Mouse (Mus musculus) mature B cell (primary cell): ENCODE data around the gene Rev1.

Experiments
- in situ Hi-C: fragments of 300-500 bp; cut with MboI; formaldehyde crosslinking; loops from 2 replicates; pipeline ENCODE4 v1.14.3; 2019

Rev1 gene

DNA sequence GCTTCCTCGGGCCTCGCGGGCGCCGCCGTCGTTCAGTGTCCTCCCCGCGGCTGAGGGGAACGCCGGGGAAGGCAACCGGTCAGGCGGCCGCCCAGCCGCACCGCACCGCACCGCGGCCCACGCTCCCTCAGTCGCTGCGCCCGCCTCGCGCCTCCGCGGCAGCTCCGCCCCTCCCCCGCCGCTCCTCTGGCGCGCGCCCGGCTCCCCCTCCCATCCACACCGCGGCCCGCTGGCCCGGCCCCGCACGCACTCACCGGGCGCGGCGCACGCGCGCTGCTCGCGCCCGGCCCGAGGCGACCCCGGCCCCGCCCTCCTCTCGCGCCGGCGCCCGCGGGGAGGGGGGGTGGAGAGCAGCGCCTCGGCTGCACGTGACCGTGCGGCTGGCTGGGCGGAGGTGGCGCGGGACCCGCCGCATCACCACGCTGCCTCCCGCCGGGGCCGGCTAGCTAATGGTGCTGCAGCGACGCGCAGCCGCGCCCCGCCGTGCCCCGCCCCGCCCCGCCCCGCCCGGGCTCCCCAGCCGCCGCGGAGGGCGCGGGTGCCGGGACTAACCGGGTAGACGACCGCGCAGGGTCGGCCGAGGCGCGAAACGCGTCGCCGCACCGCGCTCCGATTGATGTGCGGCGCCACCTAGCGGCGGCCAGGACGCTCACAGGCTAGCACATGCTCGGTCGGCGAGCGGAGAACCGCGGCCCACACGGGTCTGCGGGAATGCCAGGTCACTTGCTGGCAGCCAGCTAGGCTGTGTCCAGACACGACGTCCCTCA, at the start of gene Rev1:
Gene Rev1 (minus strand): TSS at position 301 of the 767 bp plus-strand sequence.
- in situ Hi-C loops = no loop called here

DNA sequence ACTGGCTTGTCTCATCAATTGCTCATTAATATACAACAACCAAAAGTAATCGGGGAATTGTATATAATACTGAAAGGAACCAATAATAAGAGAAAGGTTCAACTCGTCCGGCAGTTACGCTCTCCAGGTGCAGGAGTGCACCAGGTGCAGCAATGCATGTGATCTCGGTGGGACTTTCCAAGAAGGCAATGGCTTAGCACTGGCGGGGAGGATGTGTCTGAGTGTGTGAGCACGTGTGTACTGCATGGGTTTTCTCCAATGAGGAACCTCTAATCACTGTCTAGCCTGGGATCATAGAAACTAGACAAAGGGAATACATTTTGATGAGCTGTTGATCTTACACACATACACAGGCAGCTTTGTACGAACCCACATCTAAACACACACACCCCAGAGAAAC, 49.3 kb upstream of the Rev1 start:
- in situ Hi-C loops = no loop called here

DNA sequence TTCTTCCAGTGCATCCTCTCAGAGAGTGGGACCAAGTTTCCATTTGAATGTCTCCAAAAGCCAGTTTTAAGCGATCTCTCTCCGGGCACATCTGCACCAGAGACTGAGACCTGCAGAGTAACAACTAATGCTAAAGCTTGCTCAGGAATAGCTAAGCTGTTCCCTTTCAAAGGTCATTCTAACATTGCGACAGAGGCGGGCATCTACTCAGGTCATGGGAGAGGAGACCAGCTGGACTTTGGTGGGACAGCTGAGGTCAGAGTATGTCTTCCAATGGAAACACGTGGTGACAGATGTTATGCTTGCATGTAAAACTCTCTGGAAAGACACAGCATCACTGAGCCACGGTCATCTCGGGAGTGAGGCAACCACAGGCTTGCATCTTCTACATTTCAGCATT, 46.5 kb upstream of the Rev1 start:
- in situ Hi-C loops = no loop called here

DNA sequence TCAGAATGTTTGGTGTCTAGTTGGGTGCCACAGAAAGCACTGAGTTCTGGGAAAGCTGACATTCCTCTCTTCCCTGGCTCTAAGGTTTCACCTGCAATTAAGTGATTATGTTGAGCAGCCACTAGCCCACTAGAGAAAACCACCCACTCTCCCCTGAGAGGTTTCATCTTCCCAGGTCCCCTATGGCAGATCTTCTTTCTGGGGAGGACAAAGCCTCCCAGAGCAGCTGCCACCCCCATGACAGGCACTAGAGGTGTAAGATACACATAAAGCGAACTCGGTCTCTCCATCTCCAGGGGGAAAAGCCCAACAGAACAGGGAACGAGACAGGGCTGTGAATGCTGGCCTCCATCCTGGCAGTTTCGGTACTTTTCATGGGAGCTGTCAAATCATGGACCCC, 42.3 kb upstream of the Rev1 start:
- in situ Hi-C loops = no loop called here

DNA sequence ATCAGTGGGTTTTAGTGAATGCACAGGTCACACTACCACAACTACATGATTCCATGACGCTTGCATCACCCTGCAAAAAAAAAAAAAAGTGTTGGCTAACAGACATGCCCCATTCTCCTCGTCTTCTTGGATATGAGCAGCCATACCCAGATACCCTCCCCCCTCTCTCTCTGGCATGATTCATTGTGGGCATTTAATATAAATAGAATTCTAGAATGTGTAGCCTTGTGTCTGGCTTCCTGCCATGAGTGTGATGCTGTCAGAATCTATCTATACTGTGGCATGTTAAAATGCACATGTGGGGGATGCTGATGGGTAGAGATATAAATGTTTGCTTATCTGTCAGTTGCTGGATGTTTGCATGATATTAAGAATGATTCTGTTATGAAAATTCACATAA, 36.1 kb upstream of the Rev1 start:
- in situ Hi-C loops = no loop called here

DNA sequence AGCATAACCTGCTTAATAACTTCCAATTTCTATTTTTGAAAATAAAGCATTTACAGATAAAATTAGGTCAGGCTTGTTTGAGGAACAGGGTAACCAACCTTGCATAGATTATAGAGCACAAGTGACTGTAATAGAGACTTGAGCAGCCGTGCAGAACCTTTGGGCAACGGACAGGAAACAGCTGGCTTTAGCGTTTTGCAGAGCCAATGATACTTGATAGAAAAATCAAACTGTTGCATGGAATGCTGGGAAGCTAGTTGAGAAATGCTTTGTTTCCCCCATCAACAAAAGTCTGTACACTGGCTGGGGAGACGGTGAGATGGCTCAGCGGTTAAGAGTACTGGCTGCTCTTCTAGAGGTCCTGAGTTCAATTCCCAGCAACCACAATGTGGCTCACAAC, 20.5 kb upstream of the Rev1 start:
- in situ Hi-C loops = no loop called here

DNA sequence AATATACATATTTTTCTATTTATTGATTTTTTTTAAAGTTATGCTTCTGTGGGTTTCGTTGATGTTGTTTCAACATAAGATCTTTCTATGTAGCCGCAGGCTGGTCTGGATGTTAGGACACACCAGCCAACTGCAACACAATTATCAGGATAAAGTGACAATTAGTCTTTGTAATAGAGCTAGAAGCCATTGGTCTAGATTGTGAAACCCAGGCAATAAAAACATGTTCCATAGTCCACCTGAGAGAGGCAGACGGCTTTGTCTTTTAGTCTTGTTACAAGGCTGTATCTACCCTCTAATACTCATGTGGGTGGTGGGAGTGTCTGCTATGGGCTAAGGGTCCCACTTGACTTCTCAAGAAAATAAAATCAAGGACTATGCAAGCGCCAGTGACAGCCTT, 16.4 kb upstream of the Rev1 start:
- in situ Hi-C loops = no loop called here

DNA sequence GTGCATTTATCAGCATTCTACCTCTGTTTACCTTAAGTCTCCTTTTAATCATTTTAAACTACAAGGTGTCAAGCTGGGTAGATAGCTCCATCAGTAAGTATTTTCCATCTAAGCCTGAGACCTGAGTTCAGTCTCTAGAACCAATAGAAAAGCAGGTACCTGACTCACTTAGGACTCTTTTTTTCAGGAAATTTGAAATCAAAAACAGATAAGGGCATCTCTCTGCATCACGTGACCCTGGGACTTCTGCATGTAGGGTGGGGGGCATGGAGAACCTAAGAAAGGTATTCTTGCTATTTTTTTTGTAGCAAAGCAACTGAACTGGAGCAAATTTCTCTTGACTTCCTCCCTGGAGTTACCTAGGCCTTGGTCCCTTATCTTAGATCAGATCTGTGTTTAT, 11.8 kb upstream of the Rev1 start:
- in situ Hi-C loops = no loop called here

DNA sequence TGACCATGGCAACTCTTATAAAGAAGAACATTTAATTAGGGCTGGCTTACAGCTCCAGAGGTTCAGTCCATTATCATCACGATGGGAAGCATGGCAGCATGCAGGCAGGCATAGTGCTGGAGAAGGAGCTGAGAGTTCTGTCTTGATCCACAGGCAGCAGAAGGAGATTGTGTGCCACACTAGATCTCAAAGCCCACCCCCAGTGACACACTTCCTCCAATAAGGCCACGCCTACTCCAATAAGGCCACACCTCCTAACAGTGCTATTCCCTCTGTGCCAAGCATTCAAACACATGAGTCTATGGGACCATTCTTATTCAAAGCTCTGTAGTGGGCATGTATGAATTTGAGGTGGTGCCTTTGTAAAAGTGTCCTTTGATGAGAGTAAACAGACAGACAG, 11.3 kb upstream of the Rev1 start:
- in situ Hi-C loops = no loop called here

DNA sequence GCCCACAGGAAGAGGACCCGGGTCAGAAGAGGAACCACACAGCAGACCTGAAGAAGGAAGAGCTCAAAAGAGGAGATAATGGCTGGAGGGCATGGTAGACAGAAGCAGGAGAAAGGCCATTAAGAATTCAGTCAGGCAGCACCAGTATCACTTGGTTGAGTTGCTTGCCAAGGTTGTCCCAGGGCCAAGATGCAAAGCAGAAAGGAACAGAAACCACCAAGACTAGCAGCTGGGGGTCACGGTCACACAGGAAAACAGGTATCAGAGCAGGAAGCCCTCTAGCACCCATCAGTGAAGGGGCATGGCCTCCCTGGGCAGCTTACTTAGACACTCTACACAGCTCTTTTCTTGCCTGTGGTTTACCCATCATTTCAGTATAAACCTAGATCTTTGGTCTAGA, 9.8 kb upstream of the Rev1 start:
- in situ Hi-C loops = no loop called here

DNA sequence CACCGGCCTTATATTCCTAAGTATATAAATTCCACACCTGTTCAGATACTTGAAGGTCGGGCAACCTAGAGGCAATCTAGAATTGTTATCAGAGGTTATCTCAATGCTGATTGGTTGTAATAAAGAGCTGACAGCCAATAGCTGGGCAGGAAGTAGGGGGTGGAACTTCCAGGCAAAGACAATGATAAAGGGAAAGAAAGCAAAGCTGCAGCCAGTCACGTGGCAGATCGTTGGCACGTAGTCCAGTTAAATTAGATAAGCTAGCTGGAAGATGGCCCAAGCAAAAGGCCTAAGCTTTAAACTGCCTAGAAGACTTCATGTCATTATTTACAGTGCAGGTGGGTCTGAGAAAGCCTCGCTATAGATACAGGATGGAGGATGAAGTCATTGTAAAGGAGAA, 3.3 kb upstream of the Rev1 start:
- in situ Hi-C loops = no loop called here

DNA sequence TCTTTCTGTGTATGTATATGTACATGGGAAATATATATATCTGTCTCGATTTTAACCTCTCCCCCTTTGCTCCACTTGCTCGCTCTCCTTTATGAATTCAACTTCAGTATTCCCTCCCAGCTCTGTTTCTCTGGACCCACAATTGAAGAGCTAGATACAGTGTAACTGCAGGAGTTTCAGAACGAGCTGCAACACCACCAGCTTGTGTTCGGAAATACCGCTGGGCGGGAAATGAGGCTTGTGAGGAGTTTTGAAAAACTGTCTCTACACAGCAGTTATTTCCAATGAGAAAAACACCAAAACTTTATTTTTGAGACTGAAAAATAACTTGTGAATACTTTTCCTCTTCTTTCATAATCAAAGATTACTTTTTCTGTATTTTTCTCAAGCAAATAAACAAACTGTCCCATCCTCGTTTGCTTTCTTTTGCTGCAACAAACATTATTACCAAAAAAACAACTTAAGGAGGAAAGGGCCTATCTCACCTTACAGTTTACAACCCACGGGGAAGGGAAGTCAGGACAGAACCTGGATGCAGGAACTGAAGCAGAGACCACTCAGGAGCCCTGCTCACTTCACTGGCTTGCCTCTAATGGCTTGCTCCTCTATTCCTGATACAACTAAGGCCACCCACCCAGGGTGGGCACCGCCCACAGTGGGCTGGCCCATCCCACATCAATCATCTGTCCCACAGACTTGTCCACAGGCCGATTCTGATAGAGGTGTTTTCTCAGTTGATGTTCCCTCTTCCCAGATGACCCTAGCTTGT, 1.3 kb upstream of the Rev1 start:
- in situ Hi-C loops = no loop called here

DNA sequence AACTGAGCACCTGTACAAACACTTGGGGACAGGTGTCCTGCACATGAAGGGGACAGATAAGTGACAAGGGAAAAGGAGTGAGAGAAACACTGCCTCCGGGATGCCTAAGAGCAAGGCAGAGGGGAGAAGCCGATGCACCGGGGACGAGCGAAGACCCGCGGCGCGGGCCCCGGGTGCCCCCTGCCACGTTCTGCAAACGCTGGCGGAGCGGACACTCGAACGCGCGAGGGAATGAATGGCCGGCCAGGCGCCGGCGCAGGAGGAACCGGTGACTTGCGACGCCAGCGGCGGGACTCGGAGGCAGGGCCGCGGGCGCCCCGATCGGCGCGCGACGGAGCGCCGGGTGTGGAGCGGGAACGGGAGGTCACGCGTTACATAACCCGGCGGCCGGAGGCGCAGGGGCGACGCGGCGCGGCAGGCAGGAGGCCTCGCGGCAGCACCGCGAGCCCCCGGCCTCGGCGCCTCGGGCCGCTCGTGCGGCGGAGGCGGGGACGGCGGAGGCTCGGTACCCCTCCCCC, 623 bp downstream of the Rev1 start:
- in situ Hi-C loops = no loop called here

DNA sequence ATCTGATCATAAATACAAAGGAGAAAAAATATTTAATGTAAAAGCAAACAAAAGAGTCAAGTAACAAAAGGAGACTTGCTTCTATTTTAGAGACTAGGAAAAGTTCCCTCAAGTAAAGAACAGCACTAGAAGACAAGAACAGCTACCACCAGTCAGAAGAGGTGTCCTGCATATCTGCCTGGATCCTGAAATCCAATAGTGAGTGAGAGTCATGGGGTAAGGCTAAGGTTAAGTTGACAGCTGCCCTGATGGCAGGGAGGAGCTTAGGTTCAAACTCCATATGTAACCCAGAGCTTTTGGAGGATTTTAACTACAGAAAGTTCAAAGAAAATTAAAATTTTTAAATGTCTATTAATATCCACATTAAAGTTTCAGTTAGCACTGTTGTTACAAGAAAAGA, 2.6 kb downstream of the Rev1 start:
- in situ Hi-C loops = no loop called here

DNA sequence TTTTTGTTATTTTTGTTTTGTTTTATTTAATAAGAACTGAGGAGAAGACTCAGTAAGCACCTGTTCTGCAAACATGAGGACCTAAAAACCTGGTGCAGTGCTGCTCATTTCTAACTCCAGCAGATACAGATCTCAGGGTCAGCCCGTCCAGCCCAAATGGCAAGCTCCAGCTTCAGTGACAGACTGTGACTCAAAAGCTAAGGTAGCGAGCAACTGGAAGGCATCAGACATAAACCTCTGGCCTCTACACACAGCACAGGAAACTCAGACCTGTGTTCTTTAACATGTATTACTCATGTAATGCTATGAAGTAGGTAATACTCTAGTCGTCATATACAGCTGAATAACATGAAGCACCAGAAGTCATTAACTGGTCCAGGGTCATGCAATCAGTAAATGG, 3.2 kb downstream of the Rev1 start:
- in situ Hi-C loops = no loop called here

DNA sequence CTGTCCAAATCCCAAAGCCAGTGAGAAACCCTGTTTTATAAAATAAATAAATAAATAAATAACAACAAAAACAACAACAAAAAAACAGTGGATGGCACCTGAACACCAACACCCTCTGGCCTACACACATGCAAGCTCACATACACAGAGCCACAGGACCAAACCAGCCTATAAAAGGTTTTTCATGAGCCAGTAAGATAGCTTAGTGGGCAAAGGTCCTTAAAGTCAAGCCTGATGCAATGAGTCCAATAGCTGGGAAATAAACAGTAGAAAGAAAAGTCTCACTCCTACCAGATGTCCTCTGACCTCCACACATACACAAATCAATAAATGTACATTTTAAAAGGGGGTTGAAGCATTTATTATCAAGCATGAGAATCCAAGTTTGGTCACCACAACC, 5.3 kb downstream of the Rev1 start:
- in situ Hi-C loops = no loop called here

DNA sequence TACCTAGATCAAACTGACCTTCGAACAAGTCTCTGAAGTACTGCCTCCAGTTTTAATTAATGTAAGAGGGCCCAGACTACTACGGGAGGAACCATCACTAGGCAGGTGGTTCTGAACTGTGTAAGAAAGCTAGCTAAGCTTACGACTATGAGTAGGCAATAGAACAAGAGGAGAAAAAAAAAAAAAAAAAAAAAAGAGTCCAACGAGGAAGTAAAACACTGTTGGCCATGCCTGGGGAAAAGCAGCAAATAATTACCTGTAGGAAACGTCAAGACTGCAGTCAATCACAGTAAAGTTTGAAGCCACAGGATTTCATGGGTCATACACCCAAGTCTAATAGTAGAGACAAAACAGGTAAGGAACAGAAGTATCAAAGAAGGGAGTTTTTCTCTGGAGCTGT, 8.7 kb downstream of the Rev1 start:
- in situ Hi-C loops = no loop called here

DNA sequence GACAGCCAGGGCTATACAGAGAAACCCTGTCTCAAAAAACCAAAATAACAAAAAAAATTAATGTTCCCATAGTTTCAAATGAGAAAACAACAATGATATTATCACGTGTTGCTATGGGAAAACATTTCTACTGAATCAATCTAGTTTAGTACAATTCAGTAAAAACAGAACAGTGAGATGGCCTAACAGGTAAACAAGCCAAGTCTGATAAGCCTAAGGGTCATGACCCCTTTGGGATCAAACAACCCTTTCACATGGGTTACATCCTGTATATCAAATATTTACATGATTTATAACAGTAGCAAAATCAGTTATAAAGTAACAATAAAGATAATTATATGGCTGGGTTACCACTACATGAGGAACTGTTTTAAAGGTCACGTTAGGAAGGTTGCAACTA, 11.0 kb downstream of the Rev1 start:
- in situ Hi-C loops = no loop called here

DNA sequence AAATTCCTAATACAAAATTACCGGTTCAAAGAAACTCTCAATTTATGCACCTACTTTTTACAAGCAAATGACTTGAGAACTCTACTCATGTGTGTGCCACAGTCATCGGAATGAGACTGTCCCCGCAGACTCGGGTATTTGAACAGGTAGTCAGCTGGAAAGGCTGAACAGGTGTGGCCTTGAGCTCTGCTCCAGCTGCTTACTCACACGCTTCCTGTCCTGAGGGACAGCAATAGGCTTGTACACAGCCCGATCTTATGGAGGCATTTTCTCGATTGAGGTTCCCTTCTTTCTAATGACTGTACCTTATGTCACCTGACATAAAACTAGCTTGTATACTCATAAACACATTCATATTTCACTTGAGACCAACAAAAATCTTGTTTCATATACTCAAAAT, 19.8 kb downstream of the Rev1 start:
- in situ Hi-C loops = no loop called here

DNA sequence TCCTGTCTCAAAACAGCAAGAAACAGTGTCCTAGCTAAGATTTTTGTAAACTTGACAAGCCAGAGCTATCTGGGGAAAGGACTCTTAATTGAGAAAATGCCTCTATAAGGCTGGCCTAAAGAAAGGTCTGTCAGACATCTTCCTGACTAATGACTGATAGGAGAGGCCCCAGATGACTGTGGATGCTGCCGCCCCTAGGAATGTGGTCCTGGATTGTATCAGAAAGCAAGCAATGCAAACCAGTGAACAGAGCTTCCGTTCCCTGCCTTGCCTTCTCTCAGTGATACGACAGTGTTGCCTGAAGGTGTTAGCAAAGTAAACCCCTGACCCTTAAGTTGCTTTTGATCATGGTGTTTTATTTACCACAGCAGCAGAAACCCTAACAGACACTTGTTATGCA, 25.8 kb downstream of the Rev1 start:
- in situ Hi-C loops = no loop called here

DNA sequence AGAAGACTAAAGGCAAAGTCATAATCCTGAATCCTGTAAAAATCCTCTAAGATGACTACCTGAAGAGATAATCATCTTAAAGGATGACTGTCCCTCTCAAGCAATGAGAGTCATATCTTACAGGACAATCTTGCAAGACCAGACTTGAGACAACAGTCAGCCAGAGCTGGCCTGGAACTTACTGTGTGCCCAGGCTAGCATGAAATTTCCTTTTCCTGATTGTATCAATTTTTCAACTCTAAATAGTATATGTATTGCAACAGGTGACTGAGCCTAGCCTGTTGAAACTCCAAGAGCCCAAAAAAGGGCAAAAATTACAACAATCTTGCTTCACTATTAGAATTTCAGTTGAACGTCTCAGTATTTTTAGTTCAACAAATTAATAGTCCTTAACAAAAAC, 26.4 kb downstream of the Rev1 start:
- in situ Hi-C loops = no loop called here

DNA sequence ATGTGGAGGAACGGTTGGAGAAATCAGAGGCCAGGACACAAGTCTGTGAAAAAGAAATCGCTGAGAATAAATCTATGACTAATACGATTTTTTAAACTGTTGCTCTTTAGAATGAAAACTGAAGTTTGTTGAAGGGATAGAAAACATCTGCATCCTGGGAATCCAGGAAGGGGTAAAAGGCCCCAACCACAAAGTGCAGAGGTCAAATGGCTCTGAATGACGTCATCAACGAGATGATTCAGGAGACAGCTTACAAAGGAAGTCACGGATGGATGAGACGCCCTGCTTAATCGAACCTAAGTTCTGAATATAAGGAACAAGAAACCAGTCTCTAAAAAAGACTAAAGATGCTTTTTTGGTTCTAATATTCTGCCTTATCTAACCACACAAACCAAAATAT, 48.3 kb downstream of the Rev1 start:
- in situ Hi-C loops = no loop called here

DNA sequence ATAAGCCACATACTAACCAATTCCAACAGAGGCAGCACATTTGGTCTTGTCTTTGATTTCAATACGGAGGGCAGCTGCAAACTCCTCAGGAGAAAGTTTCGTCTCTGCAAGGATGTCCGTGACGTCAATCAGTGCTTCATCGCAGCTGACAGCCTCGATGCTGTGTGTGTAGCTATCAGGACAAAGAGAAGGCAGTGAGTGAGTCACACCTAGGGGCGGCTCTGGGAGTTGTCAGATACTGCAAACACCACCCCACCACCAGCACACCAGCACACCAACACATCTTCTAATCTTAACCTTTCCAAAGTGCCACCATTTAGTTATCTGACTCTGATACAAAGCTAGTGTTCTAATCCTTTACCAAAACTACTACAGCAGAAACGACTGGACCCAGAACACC, 58.3 kb downstream of the Rev1 start:
- in situ Hi-C loops = no loop called here

DNA sequence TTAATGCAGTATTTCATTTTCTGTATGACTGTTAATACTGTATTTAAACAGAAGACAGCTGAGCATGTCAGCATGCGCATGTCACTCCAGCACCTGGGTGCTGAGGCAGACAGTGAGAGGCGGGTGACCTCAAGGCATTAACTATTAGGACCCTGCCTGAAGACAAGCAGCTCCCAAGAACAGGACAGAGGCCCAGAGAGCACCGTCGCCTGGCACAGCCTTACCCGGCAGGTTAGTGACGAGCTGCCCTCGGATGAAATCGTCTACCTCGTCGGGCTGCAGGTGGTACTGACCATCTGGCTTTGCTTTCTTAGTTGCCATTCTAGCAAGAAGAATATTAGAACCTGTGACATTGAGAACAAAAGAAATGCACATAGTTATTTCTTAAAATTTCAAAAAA, 62.3 kb downstream of the Rev1 start:
- in situ Hi-C loops = no loop called here
